Mouse (Mus musculus) limb, embryonic 14.5 days (tissue): ENCODE measurements around the gene Rab20. TPM values are rescaled to one million over a fixed set of nuclear protein-coding genes. Genes with fewer than 3 reads are reported as not detected.

Source experiments
- ATAC-seq: fragments of 200-750 bp; cut with Nextera tagmentation; 2 replicates; pipeline ENCODE4 v1.8.0; 2017; ENCODE audit warnings: low read depth, moderate number of reproducible peaks, moderate TSS enrichment; ENCODE audit not compliant: low FRiP score
- DNase-seq: peaks from one replicate; pipeline ENCODE4 v3.0.0-alpha.2; 2015; ENCODE audit warnings: low spot score
- H3K27ac ChIP-seq: fragments of 300-500 bp; sonication (generic); replicated peaks from 2 replicates; pipeline ENCODE4 v1.5.1; 2014; ENCODE audit warnings: low read depth, mild to moderate bottlenecking, low read length, moderate library complexity, mixed read lengths
- H3K27me3 ChIP-seq: fragments of 300-500 bp; sonication (generic); 2 replicates; pipeline ENCODE4 v1.6.1; 2014; ENCODE audit warnings: low read length, mixed read lengths; ENCODE audit not compliant: control insufficient read depth, insufficient read depth
- H3K36me3 ChIP-seq: fragments of 300-500 bp; sonication (generic); 2 replicates; pipeline ENCODE4 v1.6.1; 2014; ENCODE audit warnings: mild to moderate bottlenecking, low read length, moderate library complexity, mixed read lengths; ENCODE audit not compliant: control insufficient read depth, insufficient read depth
- H3K4me1 ChIP-seq: fragments of 300-500 bp; sonication (generic); 2 replicates; pipeline ENCODE4 v1.6.1; 2014; ENCODE audit warnings: antibody characterized with exemption, low read length, mixed read lengths; ENCODE audit not compliant: control insufficient read depth, insufficient read depth
- H3K4me2 ChIP-seq: fragments of 300-500 bp; sonication (generic); replicated peaks from 2 replicates; pipeline ENCODE4 v1.6.1; 2014; ENCODE audit warnings: low read depth, mild to moderate bottlenecking, low read length, moderate library complexity; ENCODE audit not compliant: severe bottlenecking
- H3K4me3 ChIP-seq: fragments of 300-500 bp; sonication (generic); replicated peaks from 2 replicates; pipeline ENCODE4 v1.5.1; 2014; ENCODE audit warnings: low read length
- H3K9ac ChIP-seq: fragments of 300-500 bp; sonication (generic); 2 replicates; pipeline ENCODE4 v1.6.1; 2014; ENCODE audit warnings: mild to moderate bottlenecking, low read depth, low read length, moderate library complexity; ENCODE audit not compliant: severe bottlenecking
- H3K9me3 ChIP-seq: fragments of 300-500 bp; sonication (generic); 2 replicates; pipeline ENCODE4 v1.6.1; 2016; ENCODE audit warnings: low read length; ENCODE audit not compliant: control insufficient read depth
- POLR2A ChIP-seq: fragments of 200-500 bp; IDR thresholded peaks from 2 replicates; pipeline ENCODE4 v1.8.0; 2012; ENCODE audit warnings: inconsistent platforms, mild to moderate bottlenecking, moderate library complexity, borderline replicate concordance; ENCODE audit not compliant: insufficient read depth, insufficient read length; ENCODE audit errors: extremely low read depth
- WGBS: fragments of 180-500 bp; shearing (Covaris S2); extraction: QIAGEN DNeasy Blood & Tissue Kit; methylation state at CpG from one replicate; pipeline ENCODE4 v1.1.7; 2014; 5-methylcytosine and 5-hydroxymethylcytosine counted together
- polyA plus RNA-seq, 2 experiments: library from polyadenylated mRNA; depleted of rRNA in 1 of 2; stranded (reverse) in 1 of 2; unstranded in 1 of 2; fragments of >200 nt; fragmentation: Nextera tagmentation in 1 of 2; extraction: Ambion mirVana in 1 of 2; gene quantifications; 2 replicates each; pipeline versions ENCODE4 v1.2.1 to v1.2.3; 2012 to 2014

The Rab20 gene
- polyA plus RNA-seq, 2 experiments, result 1.6 to 2.1 TPM

GRCm38 (mm10) chr8:11447910-11448570, 30.5 kb downstream of the Rab20 start:
- H3K36me3 ChIP-seq, result peaks cover 52% of the 10 kb centered on the region
- 91% methylated on average over 23 of the region's 23 CpGs for WGBS
- H3K9ac ChIP-seq, result no peak overlapping the region
- H3K27me3 ChIP-seq, result no peaks in the 10 kb centered on the region
- no peak for DNase-seq
- H3K27ac ChIP-seq, result no peak overlapping the region
- no peaks in the 10 kb centered on the region for H3K4me1 ChIP-seq
- no peak for TF ChIP-seq POLR2A
- H3K9me3 ChIP-seq, result no peaks in the 10 kb centered on the region
- ATAC-seq, result no peak
- no peak overlapping the region for H3K4me3 ChIP-seq
- no peak overlapping the region for H3K4me2 ChIP-seq

- ATAC-seq (no peak), DNase-seq (no peak)
- Histone ChIP-seq H3K9ac (no peak overlapping the region), H3K4me1 (no peaks in the 10 kb centered on the region), H3K27me3 (no peaks in the 10 kb centered on the region), H3K4me2 (no peak overlapping the region), H3K9me3 (no peaks in the 10 kb centered on the region), H3K4me3 (no peak overlapping the region), H3K36me3 (peaks cover 68% of the 10 kb centered on the region), H3K27ac (no peak overlapping the region)
- TF ChIP-seq POLR2A, result no peak
- WGBS, result 94% methylated on average over 10 of the region's 13 CpGs
Observed at GRCm38 (mm10) chr8:11445790-11446189, 32.7 kb downstream of the Rab20 start.

GRCm38 (mm10) chr8:11444216-11444615, 34.3 kb downstream of the Rab20 start:
- 93% methylated on average over 7 of the region's 7 CpGs for WGBS
- H3K36me3 ChIP-seq, result peaks cover 80% of the 10 kb centered on the region
- TF ChIP-seq POLR2A, result no peak

GRCm38 (mm10) chr8:11443611-11444010, 34.9 kb downstream of the Rab20 start:
- Histone ChIP-seq H3K9me3 (no peaks in the 10 kb centered on the region), H3K4me2 (no peak overlapping the region), H3K4me3 (no peak overlapping the region), H3K9ac (no peak overlapping the region), H3K4me1 (no peaks in the 10 kb centered on the region), H3K27me3 (no peaks in the 10 kb centered on the region), H3K27ac (no peak overlapping the region), H3K36me3 (peaks cover 84% of the 10 kb centered on the region)
- 85% methylated on average over 9 of the region's 9 CpGs for WGBS
- ATAC-seq (no peak), DNase-seq (no peak)
- no peak for TF ChIP-seq POLR2A

More at GRCm38 (mm10) chr8:11444216-11444615, 34.3 kb downstream of the Rab20 start:
- Histone ChIP-seq H3K27ac (no peak overlapping the region), H3K4me2 (no peak overlapping the region), H3K4me3 (no peak overlapping the region), H3K9ac (no peak overlapping the region), H3K9me3 (no peaks in the 10 kb centered on the region), H3K27me3 (no peaks in the 10 kb centered on the region), H3K4me1 (no peaks in the 10 kb centered on the region)
- DNase-seq, result no peak
- ATAC-seq, result no peak

- 90% methylated on average over 6 of the region's 6 CpGs for WGBS
- no peak for TF ChIP-seq POLR2A
Observed at GRCm38 (mm10) chr8:11441291-11441690, 37.2 kb downstream of the Rab20 start.

GRCm38 (mm10) chr8:11437862-11438261, 40.6 kb downstream of the Rab20 start:
- TF ChIP-seq POLR2A, result no peak
- Histone ChIP-seq H3K4me2 (no peak overlapping the region), H3K36me3 (peaks cover 73% of the 10 kb centered on the region), H3K4me3 (no peak overlapping the region), H3K9me3 (no peaks in the 10 kb centered on the region), H3K27ac (no peak overlapping the region), H3K4me1 (no peaks in the 10 kb centered on the region), H3K27me3 (no peaks in the 10 kb centered on the region), H3K9ac (no peak overlapping the region)
- 49% methylated on average over 12 of the region's 12 CpGs for WGBS
- DNase-seq, result no peak
- ATAC-seq, result no peak

More at GRCm38 (mm10) chr8:11441291-11441690, 37.2 kb downstream of the Rab20 start:
- Histone ChIP-seq H3K9me3 (no peaks in the 10 kb centered on the region), H3K27ac (no peak overlapping the region), H3K9ac (no peak overlapping the region), H3K4me1 (no peaks in the 10 kb centered on the region), H3K27me3 (no peaks in the 10 kb centered on the region), H3K4me3 (no peak overlapping the region), H3K36me3 (peaks cover 83% of the 10 kb centered on the region), H3K4me2 (no peak overlapping the region)
- ATAC-seq (no peak), DNase-seq (no peak)
